Mouse (Mus musculus) C2C12 (cell line): Measurements from ENCODE around the gene Hmgcl.

Experiments used
- CEBPB ChIP-seq: IDR thresholded peaks from one replicate; pipeline ENCODE4 v1.6.1; 2011; ENCODE audit warnings: low read depth, mild to moderate bottlenecking, control low read depth, moderate library complexity
- CTCF ChIP-seq: IDR thresholded peaks from one replicate; pipeline ENCODE4 v1.5.1; 2011; ENCODE audit not compliant: control insufficient read depth, insufficient read depth, insufficient read length
- MAX ChIP-seq: IDR thresholded peaks from one replicate; pipeline ENCODE4 v1.6.1; 2011; ENCODE audit warnings: mild to moderate bottlenecking, control low read depth
- MYOD1 ChIP-seq: IDR thresholded peaks from one replicate; pipeline ENCODE4 v1.6.1; 2011; ENCODE audit warnings: low read depth; ENCODE audit not compliant: control insufficient read depth, insufficient read length
- MYOG ChIP-seq: IDR thresholded peaks from one replicate; pipeline ENCODE4 v1.6.1; 2011; ENCODE audit not compliant: control insufficient read depth, insufficient read length; ENCODE audit errors: extremely low read depth
- USF1 ChIP-seq: IDR thresholded peaks from one replicate; pipeline ENCODE4 v1.6.1; 2011; ENCODE audit warnings: low read depth, mild to moderate bottlenecking, control low read depth, moderate library complexity

- TF ChIP-seq CEBPB (no peak), CTCF (no peak), MAX (no peak), USF1 (no peak), MYOG (no peak), MYOD1 (no peak)
Measured at GRCm38 (mm10) chr4:135955886-135956285, 9.6 kb downstream of the Hmgcl start.
